In the genomic region with DNA sequence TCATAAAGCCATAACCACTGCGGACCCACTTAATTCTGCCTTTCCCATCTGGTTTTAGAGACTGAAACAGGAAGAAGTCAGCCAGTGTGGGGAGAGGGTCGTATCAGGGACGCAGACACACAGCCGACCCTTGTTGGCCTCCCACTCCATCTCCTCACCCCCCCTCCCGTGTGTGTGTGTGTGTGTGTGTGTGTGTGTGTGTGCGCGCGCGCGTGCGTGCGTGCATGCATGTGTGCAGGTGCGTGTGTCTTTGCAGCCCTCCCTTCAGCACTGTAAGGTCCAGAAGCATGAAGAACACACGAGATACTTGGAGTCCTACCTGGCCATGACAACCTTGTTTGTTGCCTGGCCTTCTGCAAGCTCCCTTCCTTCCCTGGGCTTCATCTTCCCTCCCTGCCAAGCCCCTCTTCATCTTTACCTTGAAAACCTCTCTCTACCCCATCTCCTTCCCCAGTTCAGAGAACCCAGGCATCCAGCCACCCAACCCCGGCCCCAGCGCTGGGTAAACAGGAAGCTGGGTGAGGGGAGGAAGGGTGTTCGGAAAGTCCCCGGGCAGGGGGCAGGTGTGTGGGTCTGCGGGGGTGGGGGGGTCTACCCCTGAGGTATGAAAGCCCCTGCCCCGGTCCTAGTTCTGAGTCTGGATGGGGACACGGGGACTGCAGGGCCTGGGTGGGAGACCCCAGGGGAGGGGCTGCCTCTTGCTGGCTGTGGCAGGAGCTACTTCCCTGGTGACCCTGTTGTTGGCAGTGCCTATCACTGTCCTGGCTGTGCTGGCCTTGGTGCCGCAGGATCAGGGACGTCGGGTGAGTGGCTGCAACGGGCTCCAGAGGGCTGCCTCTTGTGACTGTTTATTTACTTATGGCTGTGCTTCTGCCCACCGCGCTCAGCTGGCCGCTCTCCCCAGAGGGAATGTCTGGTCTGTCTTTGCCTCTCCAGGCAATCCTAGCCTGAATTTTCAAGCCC, we compare ENCODE assay signal across 8 mouse cellular contexts. TPM values are rescaled to one million over a fixed set of nuclear protein-coding genes. Genes with fewer than 3 reads are reported as not detected.
DNase-seq lines count a peak whose midpoint lies in the region; ATAC-seq and TF ChIP-seq lines count a peak whose summit lies in the region.

A gene (plus strand): TSS at position 559 of the 963 bp plus-strand sequence.

- peaks cover 89% of the 10 kb centered on the region for H3K4me1 ChIP-seq in megakaryocyte, embryonic 14.5 days
- peaks cover 10% of the 10 kb centered on the region for H3K4me1 ChIP-seq in heart, embryonic 16.5 days (ENCODE audit: control insufficient read depth, insufficient read depth, low read length)
- H3K4me1 ChIP-seq in liver, postnatal 0 days (ENCODE audit: insufficient read depth), result peaks cover 20% of the 10 kb centered on the region

- TF ChIP-seq EP300 in liver, postnatal 0 days (IDR thresholded peaks at IDR 0.05; ENCODE audit: low read depth), result no peak

- no peak for ATAC-seq in megakaryocyte, adult 5-6 weeks (ENCODE audit: poor library complexity, severe bottlenecking)
- 0 out of 2 replicates have a peak, but pooled peaks have one; percentile 17 for ATAC-seq in heart, embryonic 16.5 days (replicated peaks; ENCODE audit: extremely low read depth, insufficient read depth, low FRiP score)
- no peak for ATAC-seq in liver, postnatal 0 days
- no peak for ATAC-seq in megakaryocyte-erythroid progenitor cell, adult 5-6 weeks (replicated peaks; ENCODE audit: low FRiP score, low TSS enrichment, poor library complexity, severe bottlenecking)

- H3K9me3 ChIP-seq in megakaryocyte, embryonic 14.5 days, result no peaks in the 10 kb centered on the region
- no peaks in the 10 kb centered on the region for H3K9me3 ChIP-seq in heart, embryonic 16.5 days (replicated peaks; ENCODE audit: control insufficient read depth, low read length)
- no peaks in the 10 kb centered on the region for H3K9me3 ChIP-seq in liver, postnatal 0 days (ENCODE audit: low read length)

- H3K4me2 ChIP-seq in heart, embryonic 16.5 days (ENCODE audit: low read depth, low read length), result peak within 1 kb of the TSS; percentile 86
- peak within 1 kb of the TSS; percentile 80 for H3K4me2 ChIP-seq in liver, postnatal 0 days (ENCODE audit: low read depth, low read length)

- DNase-seq in liver, postnatal 0 days, result no peak
- peak; percentile 51 to 81 for DNase-seq in spleen, postnatal 10 days (ENCODE audit: low spot score in 2 of 2)
- DNase-seq in right cerebral cortex, postnatal 25 days, result no peak
- no peak for DNase-seq in frontal cortex, postnatal 36 days (ENCODE audit: low spot score in 2 of 2)

- 44% methylated on average over 28 of the region's 28 CpGs for WGBS in heart, embryonic 16.5 days
- 33% methylated on average over 28 of the region's 28 CpGs for WGBS in liver, postnatal 0 days (ENCODE audit: insufficient replicate concordance)

- peak within 1 kb of the TSS; percentile 70 for H3K9ac ChIP-seq in heart, embryonic 16.5 days (ENCODE audit: low read length)
- peak within 1 kb of the TSS; percentile 35 for H3K9ac ChIP-seq in liver, postnatal 0 days (replicated peaks)

- no peak for TF ChIP-seq CTCF in liver, postnatal 0 days (IDR thresholded peaks at IDR 0.05; ENCODE audit: low read depth)

- H3K36me3 ChIP-seq in megakaryocyte, embryonic 14.5 days (replicated peaks; ENCODE audit: low read length), result peaks cover 6% of the 10 kb centered on the region
- no peaks in the 10 kb centered on the region for H3K36me3 ChIP-seq in heart, embryonic 16.5 days (ENCODE audit: control insufficient read depth, insufficient read depth)
- no peaks in the 10 kb centered on the region for H3K36me3 ChIP-seq in liver, postnatal 0 days (replicated peaks; ENCODE audit: insufficient read depth, low read length)

- H3K27ac ChIP-seq in heart, embryonic 16.5 days (ENCODE audit: low read length), result peak within 1 kb of the TSS; percentile 52; the same call in 1 of the 2 replicates
- peak within 1 kb of the TSS; percentile 78 for H3K27ac ChIP-seq in liver, postnatal 0 days (ENCODE audit: low read depth)

- peak within 1 kb of the TSS; percentile 97 for H3K4me3 ChIP-seq in megakaryocyte, embryonic 14.5 days (replicated peaks)
- H3K4me3 ChIP-seq in heart, embryonic 16.5 days (ENCODE audit: low read length), result peak within 1 kb of the TSS; percentile 61
- peak within 1 kb of the TSS; percentile 44 for H3K4me3 ChIP-seq in liver, postnatal 0 days (ENCODE audit: low read depth, low read length)

- no peaks in the 10 kb centered on the region for H3K27me3 ChIP-seq in megakaryocyte, embryonic 14.5 days (replicated peaks)
- H3K27me3 ChIP-seq in heart, embryonic 16.5 days (ENCODE audit: control insufficient read depth, insufficient read depth, low read length), result peaks cover 22% of the 10 kb centered on the region
- peaks cover 12% of the 10 kb centered on the region for H3K27me3 ChIP-seq in liver, postnatal 0 days (ENCODE audit: insufficient read depth, low read length)

RNA-seq across cellular contexts. Expression of the gene that starts here (rescaled TPM):
- polyA plus RNA-seq in megakaryocyte, embryonic 14.5 days (2012; ENCODE audit: insufficient read depth, low replicate concordance), result 12.1 TPM in 1 of 2 replicates, not detected in the other
- 11.7 and 13.3 TPM in 2 replicates for total RNA-seq in megakaryocyte, adult 5-6 weeks (2015)
- total RNA-seq in megakaryocyte, adult 5-6 weeks (2017), result 7.3 and 11.2 TPM in 2 replicates
- 3.5 and 6.4 TPM in 2 replicates for polyA plus RNA-seq in heart, embryonic 16.5 days (2015; fragmentation: Nextera tagmentation; extraction: Ambion mirVana)
- 5.3 and 6.0 TPM in 2 replicates for polyA plus RNA-seq in liver, postnatal 0 days (2015; fragmentation: Nextera tagmentation; extraction: Ambion mirVana)
- 5.5 and 12.6 TPM in 2 replicates for total RNA-seq in megakaryocyte-erythroid progenitor cell, adult 5-6 weeks (2014; fragmentation: Nextera tagmentation)
- total RNA-seq in megakaryocyte-erythroid progenitor cell, adult 5-6 weeks (2017), result 1.3 TPM in 1 of 2 replicates, not detected in the other

Comparison
In these comparisons a context has a peak if more than half of its experiments do, and no peak if none do; other contexts are left out.
1. H3K4me3 ChIP-seq: peak in every context shown above with its lines; median percentile 97 in megakaryocyte, embryonic 14.5 days; 61 in heart, embryonic 16.5 days; 44 in liver, postnatal 0 days.
2. DNase-seq: peak in spleen, postnatal 10 days (2 of 2); none in liver, postnatal 0 days (single experiment), right cerebral cortex, postnatal 25 days (single experiment) and frontal cortex, postnatal 36 days (0 of 2).